Mouse (Mus musculus): ENCODE data around the gene Dtx3. TPM values are rescaled to one million over a fixed set of nuclear protein-coding genes. Genes with fewer than 3 reads are reported as not detected.

The Dtx3 gene
- polyA plus RNA-seq, 1 experiment = 159 TPM

GRCm38 (mm10) chr10:127176756-127177155, 18.8 kb downstream of the Dtx3 start:
- Histone ChIP-seq H3K4me3 (ENCODE audit: insufficient read depth, low read depth, low read length) (no peak overlapping the region), H3K4me1 (ENCODE audit: control insufficient read depth, insufficient read depth, low read length) (peaks cover 30% of the 10 kb centered on the region), H3K27ac (ENCODE audit: insufficient read depth, low read depth, low read length) (no peak overlapping the region)
- TF ChIP-seq POLR2A (IDR thresholded peaks at IDR 0.05; ENCODE audit: insufficient read depth, low read depth, low read length) = no peak
- TF ChIP-seq CTCF (IDR thresholded peaks at IDR 0.05; ENCODE audit: insufficient read depth, low read depth, low read length) = no peak
- 27% methylated on average over 7 of the region's 7 CpGs for WGBS

GRCm38 (mm10) chr10:127176228-127176627, 19.3 kb downstream of the Dtx3 start:
- TF ChIP-seq POLR2A (IDR thresholded peaks at IDR 0.05; ENCODE audit: insufficient read depth, low read depth, low read length) = no peak
- no peak for TF ChIP-seq CTCF (IDR thresholded peaks at IDR 0.05; ENCODE audit: insufficient read depth, low read depth, low read length)
- Histone ChIP-seq H3K27ac (ENCODE audit: insufficient read depth, low read depth, low read length) (no peak overlapping the region), H3K4me3 (ENCODE audit: insufficient read depth, low read depth, low read length) (no peak overlapping the region), H3K4me1 (ENCODE audit: control insufficient read depth, insufficient read depth, low read length) (peaks cover 30% of the 10 kb centered on the region)
- 40% methylated on average over 3 of the region's 3 CpGs for WGBS

GRCm38 (mm10) chr10:127174170-127174569, 21.4 kb downstream of the Dtx3 start:
- 88% methylated on average over 7 of the region's 7 CpGs for WGBS
- Histone ChIP-seq H3K4me3 (ENCODE audit: insufficient read depth, low read depth, low read length) (no peak overlapping the region), H3K4me1 (ENCODE audit: control insufficient read depth, insufficient read depth, low read length) (peaks cover 26% of the 10 kb centered on the region), H3K27ac (ENCODE audit: insufficient read depth, low read depth, low read length) (no peak overlapping the region)
- TF ChIP-seq POLR2A (IDR thresholded peaks at IDR 0.05; ENCODE audit: insufficient read depth, low read depth, low read length) = no peak
- TF ChIP-seq CTCF (IDR thresholded peaks at IDR 0.05; ENCODE audit: insufficient read depth, low read depth, low read length) = no peak

GRCm38 (mm10) chr10:127173148-127174065, 22.1 kb downstream of the Dtx3 start:
- no peak for TF ChIP-seq CTCF (IDR thresholded peaks at IDR 0.05; ENCODE audit: insufficient read depth, low read depth, low read length)
- no peak for TF ChIP-seq POLR2A (IDR thresholded peaks at IDR 0.05; ENCODE audit: insufficient read depth, low read depth, low read length)
- Histone ChIP-seq H3K27ac (ENCODE audit: insufficient read depth, low read depth, low read length) (no peak overlapping the region), H3K4me3 (ENCODE audit: insufficient read depth, low read depth, low read length) (no peak overlapping the region), H3K4me1 (ENCODE audit: control insufficient read depth, insufficient read depth, low read length) (peaks cover 20% of the 10 kb centered on the region)
- WGBS = 83% methylated on average over 16 of the region's 16 CpGs

GRCm38 (mm10) chr10:127171631-127172200, 23.8 kb downstream of the Dtx3 start:
- H3K4me1 ChIP-seq (ENCODE audit: control insufficient read depth, insufficient read depth, low read length) = peaks cover 20% of the 10 kb centered on the region
- TF ChIP-seq CTCF (IDR thresholded peaks at IDR 0.05; ENCODE audit: insufficient read depth, low read depth, low read length) (no peak), POLR2A (IDR thresholded peaks at IDR 0.05; ENCODE audit: insufficient read depth, low read depth, low read length) (no peak)
- H3K4me3 ChIP-seq (ENCODE audit: insufficient read depth, low read depth, low read length) = no peak overlapping the region
- 89% methylated on average over 15 of the region's 15 CpGs for WGBS
- H3K27ac ChIP-seq (ENCODE audit: insufficient read depth, low read depth, low read length) = no peak overlapping the region

- peaks cover 23% of the 10 kb centered on the region for H3K4me1 ChIP-seq (ENCODE audit: control insufficient read depth, insufficient read depth, low read length)
- peak overlapping the region; percentile 12 for H3K4me3 ChIP-seq (ENCODE audit: insufficient read depth, low read depth, low read length)
- TF ChIP-seq CTCF (IDR thresholded peaks at IDR 0.05; ENCODE audit: insufficient read depth, low read depth, low read length) = peak; percentile 97
- TF ChIP-seq POLR2A (IDR thresholded peaks at IDR 0.05; ENCODE audit: insufficient read depth, low read depth, low read length) = no peak
- no peak overlapping the region for H3K27ac ChIP-seq (ENCODE audit: insufficient read depth, low read depth, low read length)
- 4% methylated on average over 29 of the region's 29 CpGs for WGBS
These were observed 24.7 kb downstream of the Dtx3 start for GRCm38 (mm10) chr10:127170837-127171272.

GRCm38 (mm10) chr10:127170002-127170401, 25.5 kb downstream of the Dtx3 start:
- Histone ChIP-seq H3K4me1 (ENCODE audit: control insufficient read depth, insufficient read depth, low read length) (peaks cover 23% of the 10 kb centered on the region), H3K27ac (ENCODE audit: insufficient read depth, low read depth, low read length) (no peak overlapping the region), H3K4me3 (ENCODE audit: insufficient read depth, low read depth, low read length) (no peak overlapping the region)
- WGBS = 31% methylated on average over 22 of the region's 22 CpGs
- TF ChIP-seq POLR2A (IDR thresholded peaks at IDR 0.05; ENCODE audit: insufficient read depth, low read depth, low read length) (no peak), CTCF (IDR thresholded peaks at IDR 0.05; ENCODE audit: insufficient read depth, low read depth, low read length) (no peak)

- WGBS = 62% methylated on average over 10 of the region's 10 CpGs
- no peak for TF ChIP-seq POLR2A (IDR thresholded peaks at IDR 0.05; ENCODE audit: insufficient read depth, low read depth, low read length)
- no peak for TF ChIP-seq CTCF (IDR thresholded peaks at IDR 0.05; ENCODE audit: insufficient read depth, low read depth, low read length)
- peaks cover 30% of the 10 kb centered on the region for H3K4me1 ChIP-seq (ENCODE audit: control insufficient read depth, insufficient read depth, low read length)
- H3K27ac ChIP-seq (ENCODE audit: insufficient read depth, low read depth, low read length) = no peak overlapping the region
- H3K4me3 ChIP-seq (ENCODE audit: insufficient read depth, low read depth, low read length) = no peak overlapping the region
These were observed 27.8 kb downstream of the Dtx3 start for GRCm38 (mm10) chr10:127167614-127168192.

All from olfactory bulb, adult 2 months (tissue).